Mouse (Mus musculus): Measurements from ENCODE around the gene Pabpc4. TPM values are rescaled to one million over a fixed set of nuclear protein-coding genes. Genes with fewer than 3 reads are reported as not detected.

Gene Pabpc4
- polyA plus RNA-seq, 1 experiment = 30.8 TPM

DNA sequence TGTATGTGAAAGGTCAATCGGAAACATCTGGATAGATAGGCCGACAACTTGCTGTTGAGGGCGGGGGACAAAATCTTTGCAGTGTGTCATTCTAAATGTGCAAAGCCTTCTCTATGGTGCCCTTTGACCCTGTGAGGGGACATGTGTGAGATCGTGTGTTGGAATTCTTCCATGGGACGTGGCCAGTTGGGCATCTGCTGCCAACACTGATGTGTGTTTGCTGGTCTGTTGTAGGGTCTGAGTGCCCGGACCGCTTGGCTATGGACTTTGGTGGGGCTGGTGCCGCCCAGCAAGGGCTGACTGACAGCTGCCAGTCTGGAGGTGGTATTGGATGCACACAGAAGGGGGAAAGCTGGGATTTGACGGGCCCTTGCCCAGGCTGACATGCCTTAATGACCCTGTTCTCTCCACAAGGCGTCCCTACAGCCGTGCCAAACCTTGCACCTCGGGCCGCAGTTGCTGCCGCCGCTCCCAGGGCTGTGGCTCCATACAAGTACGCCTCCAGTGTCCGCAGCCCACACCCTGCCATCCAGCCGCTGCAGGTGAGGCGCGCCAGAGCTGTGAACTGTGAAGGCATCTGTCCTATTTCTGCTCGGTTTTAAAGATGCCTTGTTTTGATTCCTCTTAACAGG is 33.5 kb downstream of the Pabpc4 start:
- Histone ChIP-seq H3K4me1 (ENCODE audit: control insufficient read depth, insufficient read depth, low read length) (no peaks in the 10 kb centered on the region), H3K27ac (ENCODE audit: insufficient read depth, low read length) (no peak overlapping the region), H3K27me3 (ENCODE audit: control insufficient read depth, insufficient read depth, low read length) (no peaks in the 10 kb centered on the region), H3K4me3 (replicated peaks; ENCODE audit: insufficient read depth, low read depth, low read length) (no peak overlapping the region)
- DNase-seq = no peak
- whole genome bisulfite sequencing = 81% methylated on average over 21 of the region's 21 CpGs
- no peak for TF ChIP-seq CTCF (IDR thresholded peaks at IDR 0.05; ENCODE audit: borderline replicate concordance, insufficient read depth, low read depth, low read length)
- TF ChIP-seq POLR2A (IDR thresholded peaks at IDR 0.05; ENCODE audit: borderline replicate concordance, insufficient read depth, low read length) = no peak

DNA sequence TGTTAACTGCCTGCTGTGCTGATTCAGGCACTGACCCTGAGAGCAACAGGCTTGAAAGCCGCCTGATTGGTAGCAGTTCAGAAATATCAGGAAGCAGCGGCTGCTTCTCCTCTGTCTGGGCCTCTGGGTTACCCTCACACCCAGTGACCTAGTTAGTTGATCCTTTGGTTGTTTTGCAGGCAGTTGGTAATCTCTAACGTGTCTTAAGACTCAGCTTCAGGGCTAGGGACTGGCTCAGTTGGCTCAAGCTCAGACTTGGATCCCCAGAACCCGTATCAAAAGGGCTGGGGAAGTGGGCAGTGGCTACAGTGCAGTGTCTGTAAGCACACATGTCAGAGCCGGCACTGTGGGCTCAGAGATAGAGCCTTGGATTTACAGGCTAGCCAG is 34.0 kb downstream of the Pabpc4 start:
- no peaks in the 10 kb centered on the region for H3K27me3 ChIP-seq (ENCODE audit: control insufficient read depth, insufficient read depth, low read length)
- H3K4me1 ChIP-seq (ENCODE audit: control insufficient read depth, insufficient read depth, low read length) = no peaks in the 10 kb centered on the region
- no peak overlapping the region for H3K27ac ChIP-seq (ENCODE audit: insufficient read depth, low read length)
- H3K4me3 ChIP-seq (replicated peaks; ENCODE audit: insufficient read depth, low read depth, low read length) = no peak overlapping the region
- no peak for DNase-seq
- whole genome bisulfite sequencing = 88% methylated on average over 5 of the region's 5 CpGs
- TF ChIP-seq POLR2A (IDR thresholded peaks at IDR 0.05; ENCODE audit: borderline replicate concordance, insufficient read depth, low read length) = no peak
- no peak for TF ChIP-seq CTCF (IDR thresholded peaks at IDR 0.05; ENCODE audit: borderline replicate concordance, insufficient read depth, low read depth, low read length)

DNA sequence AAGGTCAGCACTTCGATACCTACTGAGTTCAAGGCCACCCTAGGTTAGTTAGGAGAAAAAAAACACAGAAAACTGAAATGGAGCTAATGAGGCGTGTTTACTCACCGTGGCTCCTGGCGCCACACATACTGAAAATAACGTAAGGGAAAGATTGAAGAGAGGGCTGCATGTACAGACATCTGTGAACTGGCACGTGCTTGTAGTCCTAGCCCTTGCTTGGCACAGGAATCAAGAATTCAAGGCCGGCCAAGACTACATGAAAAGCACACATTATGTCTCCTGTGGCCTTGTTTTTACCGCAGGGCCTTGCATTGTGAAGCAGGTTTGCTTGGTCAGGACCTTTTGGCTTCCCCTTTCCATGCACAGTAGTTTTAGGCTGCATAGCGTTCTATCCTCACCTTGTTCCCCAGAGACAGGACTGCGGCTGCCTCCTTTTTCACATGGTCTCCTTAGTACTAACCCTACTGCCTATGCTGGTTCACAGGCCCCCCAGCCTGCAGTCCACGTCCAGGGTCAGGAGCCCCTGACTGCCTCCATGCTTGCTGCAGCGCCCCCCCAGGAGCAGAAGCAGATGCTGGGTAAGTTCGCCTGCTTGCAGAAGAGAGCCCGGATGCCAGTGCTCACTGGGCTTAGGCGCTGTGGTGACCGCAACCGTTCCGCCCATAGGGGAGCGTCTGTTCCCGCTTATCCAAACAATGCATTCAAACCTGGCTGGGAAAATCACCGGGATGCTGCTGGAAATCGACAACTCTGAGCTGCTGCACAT is 35.2 kb downstream of the Pabpc4 start:
- WGBS = 78% methylated on average over 22 of the region's 22 CpGs
- no peak overlapping the region for H3K4me3 ChIP-seq (replicated peaks; ENCODE audit: insufficient read depth, low read depth, low read length)

DNA sequence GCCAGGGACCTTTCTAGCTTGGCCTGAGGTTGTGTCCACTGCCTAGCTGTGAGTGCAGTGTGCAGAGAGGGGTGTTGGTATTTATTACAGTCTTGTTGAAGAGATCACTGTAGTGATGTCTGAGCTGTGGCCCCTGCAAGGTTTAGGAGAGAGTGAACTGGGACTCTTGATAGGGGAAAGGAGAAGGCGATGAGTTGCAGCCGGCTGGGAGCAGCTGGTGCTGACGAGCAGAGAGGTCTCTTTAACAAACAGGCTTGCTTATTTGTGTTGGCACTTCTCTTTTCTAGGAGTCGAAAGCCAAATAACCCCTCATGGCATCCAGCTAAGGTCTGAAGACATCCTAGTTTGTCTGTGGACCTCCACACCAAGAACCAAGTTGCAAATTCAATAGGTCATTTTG is 36.1 kb downstream of the Pabpc4 start:
- DNase-seq = no peak
- Histone ChIP-seq H3K4me1 (ENCODE audit: control insufficient read depth, insufficient read depth, low read length) (no peaks in the 10 kb centered on the region), H3K27me3 (ENCODE audit: control insufficient read depth, insufficient read depth, low read length) (no peaks in the 10 kb centered on the region), H3K4me3 (replicated peaks; ENCODE audit: insufficient read depth, low read depth, low read length) (no peak overlapping the region), H3K27ac (ENCODE audit: insufficient read depth, low read length) (no peak overlapping the region)
- TF ChIP-seq CTCF (IDR thresholded peaks at IDR 0.05; ENCODE audit: borderline replicate concordance, insufficient read depth, low read depth, low read length) = no peak
- TF ChIP-seq POLR2A (IDR thresholded peaks at IDR 0.05; ENCODE audit: borderline replicate concordance, insufficient read depth, low read length) = no peak
- WGBS = 65% methylated on average over 4 of the region's 4 CpGs

More for the DNA sequence above, 35.2 kb downstream of the Pabpc4 start:
- TF ChIP-seq CTCF (IDR thresholded peaks at IDR 0.05; ENCODE audit: borderline replicate concordance, insufficient read depth, low read depth, low read length) (no peak), POLR2A (IDR thresholded peaks at IDR 0.05; ENCODE audit: borderline replicate concordance, insufficient read depth, low read length) (no peak)
- H3K27me3 ChIP-seq (ENCODE audit: control insufficient read depth, insufficient read depth, low read length) = no peaks in the 10 kb centered on the region
- DNase-seq = no peak
- no peaks in the 10 kb centered on the region for H3K4me1 ChIP-seq (ENCODE audit: control insufficient read depth, insufficient read depth, low read length)
- H3K27ac ChIP-seq (ENCODE audit: insufficient read depth, low read length) = no peak overlapping the region

DNA sequence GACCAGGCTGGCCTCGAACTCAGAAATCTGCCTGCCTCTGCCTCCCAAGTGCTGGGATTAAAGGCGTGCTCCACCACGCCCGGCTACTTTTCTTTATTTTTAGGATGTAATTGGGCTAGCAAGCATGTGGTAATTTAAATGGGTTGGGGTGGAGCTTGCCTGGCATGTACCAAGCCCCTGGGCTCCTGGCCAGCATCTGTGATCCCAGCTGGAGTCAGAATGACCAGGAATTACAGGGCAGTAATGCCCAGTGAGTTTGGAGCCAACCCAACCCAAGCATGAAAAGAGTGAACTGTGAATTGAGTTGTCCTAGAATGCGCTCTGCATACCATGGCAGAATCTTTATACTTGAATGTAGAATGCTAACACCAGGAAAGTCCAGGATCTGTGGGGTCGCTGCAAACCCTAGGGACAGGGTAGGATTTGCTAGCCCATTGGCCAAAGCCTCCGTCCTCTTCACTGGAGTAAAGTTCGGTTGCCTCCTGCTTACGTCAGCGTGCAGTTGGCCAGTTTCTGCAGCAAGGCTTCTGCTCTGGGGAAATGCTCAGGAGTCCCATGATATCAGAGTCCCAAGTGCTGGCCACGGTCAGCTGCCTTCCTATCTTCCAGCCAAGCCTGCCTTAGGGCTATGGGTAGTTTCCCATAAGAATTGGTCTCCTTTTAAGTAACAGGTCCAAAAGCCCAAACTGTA is 37.0 kb downstream of the Pabpc4 start:
- TF ChIP-seq CTCF (IDR thresholded peaks at IDR 0.05; ENCODE audit: borderline replicate concordance, insufficient read depth, low read depth, low read length) = no peak
- TF ChIP-seq POLR2A (IDR thresholded peaks at IDR 0.05; ENCODE audit: borderline replicate concordance, insufficient read depth, low read length) = no peak
- Histone ChIP-seq H3K4me3 (replicated peaks; ENCODE audit: insufficient read depth, low read depth, low read length) (no peak overlapping the region), H3K27me3 (ENCODE audit: control insufficient read depth, insufficient read depth, low read length) (no peaks in the 10 kb centered on the region), H3K4me1 (ENCODE audit: control insufficient read depth, insufficient read depth, low read length) (no peaks in the 10 kb centered on the region), H3K27ac (ENCODE audit: insufficient read depth, low read length) (no peak overlapping the region)
- DNase-seq = peak; percentile 54 to 71
- WGBS = 37% methylated on average over 11 of the region's 11 CpGs

DNA sequence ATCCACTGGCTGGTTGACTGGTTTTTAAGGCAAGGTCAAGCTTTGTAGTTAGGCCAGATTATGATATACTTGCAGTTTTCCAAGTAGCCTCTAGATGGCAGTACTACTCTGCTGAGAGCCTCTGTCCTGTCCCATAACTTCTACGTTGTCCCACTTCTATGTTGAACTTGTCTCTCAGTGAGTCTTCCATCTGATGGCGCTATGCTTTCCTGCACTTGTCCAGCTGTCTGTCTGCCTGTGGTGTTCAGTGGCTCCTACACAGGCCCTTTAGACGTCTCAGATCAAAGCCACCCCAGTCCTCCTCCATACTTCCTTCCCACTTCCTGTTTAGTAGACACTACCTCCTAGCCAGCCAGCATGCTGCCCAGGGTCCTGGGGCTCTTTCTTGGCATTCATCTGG is 43.6 kb downstream of the Pabpc4 start:
- Histone ChIP-seq H3K27ac (ENCODE audit: insufficient read depth, low read length) (no peak overlapping the region), H3K4me3 (replicated peaks; ENCODE audit: insufficient read depth, low read depth, low read length) (no peak overlapping the region), H3K27me3 (ENCODE audit: control insufficient read depth, insufficient read depth, low read length) (no peaks in the 10 kb centered on the region), H3K4me1 (ENCODE audit: control insufficient read depth, insufficient read depth, low read length) (no peaks in the 10 kb centered on the region)
- TF ChIP-seq CTCF (IDR thresholded peaks at IDR 0.05; ENCODE audit: borderline replicate concordance, insufficient read depth, low read depth, low read length) (peak; percentile 66; the same call in 1 of the 2 replicates), POLR2A (IDR thresholded peaks at IDR 0.05; ENCODE audit: borderline replicate concordance, insufficient read depth, low read length) (no peak)
- 15% methylated on average over 3 of the region's 3 CpGs for WGBS
- peak; percentile 28 to 48 for DNase-seq

DNA sequence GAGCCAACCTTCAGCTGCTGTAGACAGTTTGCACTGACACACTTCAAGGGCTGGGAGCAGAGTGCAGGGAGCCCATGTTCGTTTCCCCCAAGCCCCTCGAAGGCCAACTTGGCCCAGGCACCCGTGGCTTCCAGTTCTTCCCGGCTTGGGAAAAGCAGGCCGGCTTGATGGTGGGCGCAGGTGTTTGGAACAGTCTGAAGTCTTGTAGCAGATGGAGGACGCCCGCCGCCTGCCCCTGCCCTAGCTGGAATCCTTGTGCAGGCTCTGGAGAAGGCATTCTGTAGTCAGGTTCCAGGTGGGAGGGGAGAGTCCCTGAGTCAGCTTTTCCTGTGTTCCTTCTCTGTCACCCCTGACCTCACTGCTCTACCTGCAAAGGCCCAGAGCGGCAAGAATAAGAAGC is 44.8 kb downstream of the Pabpc4 start:
- WGBS = 22% methylated on average over 10 of the region's 10 CpGs
- TF ChIP-seq POLR2A (IDR thresholded peaks at IDR 0.05; ENCODE audit: borderline replicate concordance, insufficient read depth, low read length) = no peak
- no peak for TF ChIP-seq CTCF (IDR thresholded peaks at IDR 0.05; ENCODE audit: borderline replicate concordance, insufficient read depth, low read depth, low read length)
- no peak overlapping the region for H3K27ac ChIP-seq (ENCODE audit: insufficient read depth, low read length)
- no peaks in the 10 kb centered on the region for H3K27me3 ChIP-seq (ENCODE audit: control insufficient read depth, insufficient read depth, low read length)
- no peak for DNase-seq
- H3K4me3 ChIP-seq (replicated peaks; ENCODE audit: insufficient read depth, low read depth, low read length) = no peak overlapping the region
- H3K4me1 ChIP-seq (ENCODE audit: control insufficient read depth, insufficient read depth, low read length) = no peaks in the 10 kb centered on the region

Measured in cerebellum, adult 2 months (tissue).